Mouse (Mus musculus) left cerebral cortex, postnatal 4 days (tissue): Measurements from ENCODE around the gene Slc17a6. TPM values are rescaled to one million over a fixed set of nuclear protein-coding genes. Genes with fewer than 3 reads are reported as not detected.

Experiments used
- DNase-seq: peaks from one replicate; pipeline ENCODE4 v3.0.0-alpha.2; 2022
- intact Hi-C: fragments of 180-260 bp; cut with DNase I; formaldehyde crosslinking; loops from one replicate; pipeline ENCODE4 v1.15.1; 2025
- total RNA-seq, 2 experiments: library from RNA; stranded (reverse); gene quantifications; 2 replicates each; pipeline ENCODE4 v1.2.3; 2021

The Slc17a6 gene
- total RNA-seq, result 10 to 100 TPM; 44.0 to 60.2 TPM

DNA sequence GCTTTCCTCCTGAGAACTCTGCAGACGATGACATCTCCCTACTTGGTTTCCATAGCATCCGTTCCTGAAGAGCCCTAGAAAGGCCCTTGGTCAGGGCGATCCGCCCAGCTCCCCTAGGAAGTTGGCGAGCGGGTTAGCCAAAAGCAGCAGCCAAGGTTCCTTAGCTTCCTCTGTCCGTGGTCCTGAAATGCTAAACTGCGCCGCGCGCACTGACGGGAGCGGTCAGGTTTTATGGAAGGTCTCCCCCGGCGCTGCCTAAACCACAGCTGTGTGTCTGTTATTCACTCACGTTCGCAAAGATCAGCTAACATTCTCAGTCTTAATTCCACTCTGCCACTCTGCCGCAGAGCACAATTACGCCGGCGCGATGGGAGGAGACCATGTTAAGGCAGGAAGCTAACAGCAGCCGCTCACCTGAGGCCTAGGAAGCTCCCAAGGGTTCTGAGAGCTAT lies at the start of gene Slc17a6:
TSS of gene Slc17a6 (plus strand) at position 313 of the 452 bp plus-strand sequence.
- DNase-seq, result peak; percentile 89
- intact Hi-C loops, result loop anchor here (2.0 kb wide), 1 partner anchor 195 kb away; no protein-coding TSS in a partner anchor

DNA sequence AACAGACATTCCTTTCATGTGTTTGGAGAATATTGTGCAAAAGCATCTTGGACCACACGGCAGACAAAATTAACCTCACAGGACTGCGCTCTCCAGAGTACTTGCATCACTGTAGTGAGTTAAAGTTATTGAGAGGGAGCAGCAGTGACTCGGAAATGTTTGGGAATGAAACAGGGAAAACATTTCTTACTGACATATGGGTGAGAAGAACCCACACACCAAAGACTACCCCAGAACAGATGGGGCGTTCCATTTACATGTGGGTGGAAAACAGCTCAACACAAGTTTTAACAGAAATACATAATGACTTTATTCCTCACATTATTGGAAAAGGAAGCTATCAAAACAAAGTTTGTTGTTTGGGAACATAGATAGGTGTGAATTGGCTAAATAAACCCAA lies 21.8 kb upstream of the Slc17a6 start:
- no peak for DNase-seq
- intact Hi-C loops, result no loop called here

- no peak for DNase-seq
- intact Hi-C loops, result no loop called here
Measured at GRCm38 (mm10) chr7:51603741-51604140, 18.1 kb upstream of the Slc17a6 start.

- intact Hi-C loops, result no loop called here
- no peak for DNase-seq
Measured at GRCm38 (mm10) chr7:51614404-51614803, 7.4 kb upstream of the Slc17a6 start.

GRCm38 (mm10) chr7:51617941-51618340 lies 3.9 kb upstream of the Slc17a6 start:
- intact Hi-C loops, result loop anchor here (2.0 kb wide), 2 partner anchors 353 to 361 kb away; no protein-coding TSS in a partner anchor
- DNase-seq, result no peak

- intact Hi-C loops, result loop anchor here (2.0 kb wide), 2 partner anchors 352 to 360 kb away; no protein-coding TSS in a partner anchor
- no peak for DNase-seq
Measured at GRCm38 (mm10) chr7:51618412-51618811, 3.4 kb upstream of the Slc17a6 start.

DNA sequence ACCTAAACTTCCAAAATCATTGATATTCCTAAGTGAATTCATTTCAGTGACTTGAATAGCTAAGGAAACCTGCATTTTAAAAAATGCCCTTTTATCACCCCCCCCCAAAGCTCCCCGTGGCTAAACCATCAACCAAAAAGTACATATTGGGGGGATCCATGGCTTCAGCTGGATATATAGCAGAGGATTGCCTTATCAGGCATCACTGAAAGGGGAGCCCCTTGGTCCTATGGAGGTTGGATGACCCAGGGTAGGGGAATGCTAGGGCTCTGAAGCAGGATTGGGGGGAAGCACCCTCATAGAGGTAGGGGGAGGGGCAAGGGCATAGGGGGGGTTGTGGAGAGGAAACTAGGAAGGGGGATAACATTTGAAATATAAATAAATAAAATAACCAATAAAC lies 1.8 kb upstream of the Slc17a6 start:
- intact Hi-C loops, result loop anchor here (2.0 kb wide), 3 partner anchors 197 to 359 kb away; no protein-coding TSS in a partner anchor
- DNase-seq, result no peak

GRCm38 (mm10) chr7:51622196-51622595 lies 390 bp downstream of the Slc17a6 start:
- DNase-seq, result peak; percentile 46
- intact Hi-C loops, result no loop called here

GRCm38 (mm10) chr7:51622666-51623065 lies 860 bp downstream of the Slc17a6 start:
- DNase-seq, result no peak
- intact Hi-C loops, result no loop called here

DNA sequence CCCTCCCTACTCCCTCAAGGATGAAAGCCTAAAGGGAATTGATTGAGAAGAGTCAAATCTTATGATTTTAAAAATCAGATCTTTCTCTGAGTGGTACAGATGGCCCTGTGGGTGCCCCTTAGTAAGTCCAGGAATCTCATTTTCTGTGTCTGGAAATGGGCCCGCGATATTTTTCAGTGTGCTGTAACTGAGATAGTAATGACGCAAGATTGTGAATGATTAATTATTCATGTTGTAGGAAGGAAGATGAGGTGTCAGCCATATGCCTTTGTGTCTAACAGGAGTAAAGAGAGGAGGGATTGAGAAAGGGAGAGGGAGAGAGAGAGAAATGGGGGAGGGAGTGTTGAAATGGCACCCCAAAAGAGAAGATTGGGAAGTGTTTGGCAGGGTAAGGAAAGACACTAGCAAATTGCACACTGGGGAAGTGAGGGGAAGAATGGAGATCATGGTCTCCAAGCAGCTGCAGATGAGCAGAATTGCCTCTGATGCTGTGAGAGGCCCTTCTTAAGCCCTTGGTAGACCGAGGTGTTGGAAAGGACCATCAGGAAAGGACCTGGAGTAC lies 2.6 kb downstream of the Slc17a6 start:
- intact Hi-C loops, result no loop called here
- DNase-seq, result no peak

DNA sequence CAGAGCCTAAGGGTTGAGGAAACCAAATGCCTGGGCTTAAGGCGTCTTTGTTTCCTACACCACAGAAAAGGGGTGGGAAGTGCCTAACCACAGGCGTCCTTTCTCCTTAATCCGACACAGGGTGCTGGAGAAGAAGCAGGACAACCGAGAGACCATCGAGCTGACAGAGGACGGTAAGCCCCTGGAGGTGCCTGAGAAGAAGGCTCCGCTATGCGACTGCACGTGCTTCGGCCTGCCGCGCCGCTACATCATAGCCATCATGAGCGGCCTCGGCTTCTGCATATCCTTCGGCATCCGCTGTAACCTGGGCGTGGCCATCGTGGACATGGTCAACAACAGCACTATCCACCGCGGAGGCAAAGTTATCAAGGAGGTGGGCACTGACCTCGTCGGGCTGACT lies 3.4 kb downstream of the Slc17a6 start:
- DNase-seq, result peak; percentile 50
- intact Hi-C loops, result no loop called here

DNA sequence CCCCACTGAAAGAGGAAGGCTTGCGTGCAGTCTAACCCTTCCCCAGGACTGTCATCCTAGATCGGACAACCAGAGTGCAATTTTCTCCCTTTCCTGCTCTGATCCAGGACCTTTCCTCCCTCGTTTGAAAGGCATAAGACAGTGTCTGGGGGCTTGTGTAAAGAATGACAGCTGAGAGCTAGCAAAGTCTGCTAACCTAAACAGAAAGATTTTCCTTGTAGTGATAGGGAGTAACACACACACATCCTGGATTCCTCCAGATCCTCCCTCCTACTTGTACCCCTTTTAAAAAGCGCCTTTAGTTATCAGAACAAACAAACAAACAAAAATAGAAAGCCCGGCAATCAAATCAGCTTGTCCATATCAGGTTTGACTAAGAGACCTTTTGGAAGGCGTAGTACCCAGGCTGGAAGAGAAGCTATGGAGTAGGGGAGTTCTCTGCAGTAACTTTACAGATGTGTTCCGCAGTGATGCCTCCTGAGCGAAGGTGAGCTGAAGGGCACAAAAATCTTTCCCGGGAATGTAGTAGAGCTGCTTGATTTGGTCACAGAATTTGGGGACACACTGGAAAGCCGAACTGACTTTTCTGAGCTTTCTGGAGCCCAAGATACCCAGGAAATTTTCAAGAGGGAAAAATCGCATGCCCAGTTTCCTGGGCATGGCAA lies 3.9 kb downstream of the Slc17a6 start:
- DNase-seq, result no peak
- intact Hi-C loops, result no loop called here

GRCm38 (mm10) chr7:51626451-51627000 lies 4.7 kb downstream of the Slc17a6 start:
- intact Hi-C loops, result no loop called here
- no peak for DNase-seq

GRCm38 (mm10) chr7:51627001-51627631 lies 5.3 kb downstream of the Slc17a6 start:
- DNase-seq, result peak; percentile 75
- intact Hi-C loops, result no loop called here

DNA sequence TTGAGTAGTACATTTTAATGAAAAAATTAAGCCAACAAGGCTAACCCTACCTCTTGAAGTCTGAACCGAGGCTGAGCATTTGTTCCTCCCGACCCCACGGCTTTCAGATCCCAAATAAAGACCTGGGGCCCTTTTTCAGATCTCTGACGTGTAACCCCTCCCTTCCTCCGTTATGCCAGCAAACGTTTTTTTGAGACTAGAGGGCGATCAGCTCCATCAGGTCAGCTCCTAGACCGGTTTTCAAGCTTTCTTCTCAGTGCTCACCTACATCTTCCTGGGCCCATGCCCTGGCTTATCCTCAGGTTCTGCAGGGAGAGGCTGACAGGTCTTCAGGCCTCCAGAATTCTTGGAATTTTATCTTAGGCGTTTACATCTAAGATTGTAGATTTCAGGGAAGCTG lies 5.9 kb downstream of the Slc17a6 start:
- no peak for DNase-seq
- intact Hi-C loops, result no loop called here

- peak; percentile 49 for DNase-seq
- intact Hi-C loops, result no loop called here
Measured at GRCm38 (mm10) chr7:51628349-51628748, 6.5 kb downstream of the Slc17a6 start.

- intact Hi-C loops, result no loop called here
- DNase-seq, result no peak
Measured at GRCm38 (mm10) chr7:51629206-51629605, 7.4 kb downstream of the Slc17a6 start.

GRCm38 (mm10) chr7:51631171-51631570 lies 9.4 kb downstream of the Slc17a6 start:
- intact Hi-C loops, result no loop called here
- no peak for DNase-seq

DNA sequence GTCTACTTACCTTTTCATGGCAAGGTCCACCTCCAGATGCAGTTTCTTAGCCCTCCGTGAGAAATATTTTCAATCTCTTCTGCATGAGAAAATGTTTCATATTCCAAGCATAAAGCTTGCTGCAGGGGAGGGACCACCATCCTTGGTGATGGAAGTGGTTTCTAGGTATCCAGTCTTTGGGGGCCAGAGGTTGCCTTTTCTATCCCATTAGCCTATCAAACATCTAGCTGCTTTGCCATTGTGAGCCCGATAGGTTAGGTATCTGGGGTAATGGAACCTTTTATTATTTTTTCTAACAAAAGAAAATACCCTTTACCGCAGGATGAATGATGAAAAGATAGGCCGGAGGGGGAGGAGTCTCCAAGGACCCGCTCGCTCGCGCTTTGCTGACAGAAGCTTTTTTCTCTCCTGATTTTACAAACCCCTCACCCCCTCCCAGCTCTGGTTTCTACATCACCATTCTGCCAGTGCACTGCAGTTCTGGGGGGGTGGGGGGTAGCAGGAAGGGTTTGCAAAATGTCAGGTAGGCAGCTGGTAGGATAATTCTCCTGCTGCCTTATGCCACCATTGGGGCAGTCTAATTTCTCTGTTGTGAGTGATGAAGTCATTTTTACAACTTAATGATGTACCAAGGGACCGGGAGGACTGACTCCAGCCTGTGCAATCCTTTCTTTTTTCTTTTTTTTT lies 10.9 kb downstream of the Slc17a6 start:
- no peak for DNase-seq
- intact Hi-C loops, result no loop called here

DNA sequence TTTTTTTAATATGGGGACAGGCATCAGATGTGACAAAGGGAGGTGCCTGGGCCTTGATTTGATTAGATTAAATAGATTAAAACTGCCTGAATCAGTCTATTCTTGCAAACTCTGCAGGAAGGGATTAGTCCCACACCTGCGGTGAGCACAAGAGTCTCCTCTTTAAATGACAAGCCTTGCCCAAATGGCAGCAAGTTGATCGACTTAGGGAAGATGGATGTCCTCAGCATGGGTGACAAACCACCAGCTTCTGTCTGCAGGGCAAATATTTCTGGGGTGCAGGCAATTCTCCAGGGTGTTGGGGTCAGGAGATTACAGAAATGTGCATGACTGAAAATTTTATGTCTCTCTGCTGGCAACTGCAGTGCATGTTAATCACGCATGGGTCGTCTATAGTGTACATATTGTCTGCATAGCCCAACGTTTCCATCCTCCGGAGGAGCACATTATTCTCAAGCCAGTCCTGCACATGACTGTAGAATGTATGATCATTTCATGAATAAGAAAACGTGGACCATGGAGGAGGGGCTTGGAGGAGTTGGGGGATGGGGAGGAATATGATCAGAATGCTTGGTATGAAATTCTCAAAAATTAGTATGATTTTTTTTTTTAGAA lies 11.5 kb downstream of the Slc17a6 start:
- intact Hi-C loops, result no loop called here
- DNase-seq, result no peak

GRCm38 (mm10) chr7:51657152-51657551 lies 35.3 kb downstream of the Slc17a6 start:
- intact Hi-C loops, result no loop called here
- no peak for DNase-seq
